Mouse (Mus musculus) limb, embryonic 15.5 days (tissue): ENCODE measurements around the gene Vsx1. TPM values are rescaled to one million over a fixed set of nuclear protein-coding genes. Genes with fewer than 3 reads are reported as not detected.

Experiments
- ATAC-seq: fragments of 200-750 bp; cut with Nextera tagmentation; 2 replicates; pipeline ENCODE4 v1.8.0; 2017; ENCODE audit warnings: low read depth, moderate TSS enrichment; ENCODE audit not compliant: insufficient number of reproducible peaks, low FRiP score, low TSS enrichment
- H3K27ac ChIP-seq: fragments of 300-500 bp; sonication (generic); 2 replicates; pipeline ENCODE4 v1.5.1; 2015; ENCODE audit warnings: moderate library complexity, mild to moderate bottlenecking, inconsistent platforms
- H3K27me3 ChIP-seq: fragments of 300-500 bp; sonication (generic); 2 replicates; pipeline ENCODE4 v1.6.1; 2015; ENCODE audit warnings: inconsistent platforms
- H3K36me3 ChIP-seq: fragments of 300-500 bp; sonication (generic); 2 replicates; pipeline ENCODE4 v1.6.1; 2015; ENCODE audit warnings: inconsistent platforms
- H3K4me1 ChIP-seq: fragments of 300-500 bp; sonication (generic); 2 replicates; pipeline ENCODE4 v1.6.1; 2015; ENCODE audit warnings: inconsistent platforms
- H3K4me2 ChIP-seq: fragments of 300-500 bp; sonication (generic); 2 replicates; pipeline ENCODE4 v1.6.1; 2015; ENCODE audit warnings: mild to moderate bottlenecking, inconsistent platforms
- H3K4me3 ChIP-seq: fragments of 300-500 bp; sonication (generic); 2 replicates; pipeline ENCODE4 v1.5.1; 2015; ENCODE audit warnings: mild to moderate bottlenecking, inconsistent platforms
- H3K9ac ChIP-seq: fragments of 300-500 bp; sonication (generic); 2 replicates; pipeline ENCODE4 v1.6.1; 2015; ENCODE audit warnings: inconsistent platforms
- H3K9me3 ChIP-seq: fragments of 300-500 bp; sonication (generic); 2 replicates; pipeline ENCODE4 v1.6.1; 2016; ENCODE audit warnings: inconsistent platforms
- WGBS: fragments of 180-500 bp; shearing (Covaris S2); methylation state at CpG from one replicate; pipeline ENCODE4 v1.1.7; 2015; 5-methylcytosine and 5-hydroxymethylcytosine counted together
- polyA plus RNA-seq: library from polyadenylated mRNA; unstranded; fragments of >200 nt; fragmentation: Nextera tagmentation; extraction: Ambion mirVana; gene quantifications from 2 replicates; pipeline ENCODE4 v1.2.1, GENCODE M21; 2015

Gene Vsx1
- polyA plus RNA-seq, 1 experiment from 2014 or later, result not detected

- Histone ChIP-seq H3K27me3 (peaks cover 16% of the 10 kb centered on the region), H3K4me2 (no peak overlapping the region), H3K36me3 (no peaks in the 10 kb centered on the region), H3K27ac (no peak overlapping the region), H3K4me1 (peaks cover 25% of the 10 kb centered on the region; the same call in 1 of the 2 replicates), H3K4me3 (no peak overlapping the region), H3K9ac (no peak overlapping the region), H3K9me3 (no peaks in the 10 kb centered on the region)
- ATAC-seq, result no peak
- WGBS, result 59% methylated on average over 10 of the region's 10 CpGs
Observed at GRCm38 (mm10) chr2:150665534-150666451, 23.4 kb downstream of the Vsx1 start.

- no peaks in the 10 kb centered on the region for H3K9me3 ChIP-seq
- WGBS, result 59% methylated on average over 2 of the region's 2 CpGs
Observed at GRCm38 (mm10) chr2:150665006-150665405, 24.2 kb downstream of the Vsx1 start.

GRCm38 (mm10) chr2:150664152-150664920 lies 24.8 kb downstream of the Vsx1 start:
- no peak overlapping the region for H3K4me3 ChIP-seq
- no peaks in the 10 kb centered on the region for H3K36me3 ChIP-seq
- H3K4me2 ChIP-seq, result no peak overlapping the region
- no peaks in the 10 kb centered on the region for H3K9me3 ChIP-seq
- H3K27me3 ChIP-seq, result peaks cover 13% of the 10 kb centered on the region
- no peak overlapping the region for H3K27ac ChIP-seq
- H3K9ac ChIP-seq, result no peak overlapping the region
- WGBS, result 79% methylated on average over 5 of the region's 5 CpGs
- no peak for ATAC-seq
- H3K4me1 ChIP-seq, result peaks cover 25% of the 10 kb centered on the region; the same call in 1 of the 2 replicates

More at GRCm38 (mm10) chr2:150665006-150665405, 24.2 kb downstream of the Vsx1 start:
- Histone ChIP-seq H3K4me3 (no peak overlapping the region), H3K4me2 (no peak overlapping the region), H3K4me1 (peaks cover 25% of the 10 kb centered on the region; the same call in 1 of the 2 replicates), H3K36me3 (no peaks in the 10 kb centered on the region), H3K9ac (no peak overlapping the region), H3K27me3 (peaks cover 16% of the 10 kb centered on the region), H3K27ac (no peak overlapping the region)
- no peak for ATAC-seq

GRCm38 (mm10) chr2:150663255-150663654 lies 25.9 kb downstream of the Vsx1 start:
- WGBS, result 37% methylated on average over 9 of the region's 9 CpGs
- peaks cover 9% of the 10 kb centered on the region; the same call in 1 of the 2 replicates for H3K27me3 ChIP-seq

GRCm38 (mm10) chr2:150662007-150662406 lies 27.2 kb downstream of the Vsx1 start:
- 75% methylated on average over 2 of the region's 2 CpGs for WGBS
- H3K36me3 ChIP-seq, result no peaks in the 10 kb centered on the region
- H3K9ac ChIP-seq, result no peak overlapping the region
- H3K9me3 ChIP-seq, result no peaks in the 10 kb centered on the region
- H3K4me3 ChIP-seq, result no peak overlapping the region
- no peak overlapping the region for H3K4me2 ChIP-seq
- ATAC-seq, result no peak
- no peak overlapping the region for H3K27ac ChIP-seq
- H3K4me1 ChIP-seq, result peaks cover 10% of the 10 kb centered on the region; the same call in 1 of the 2 replicates
- H3K27me3 ChIP-seq, result peaks cover 4% of the 10 kb centered on the region; the same call in 1 of the 2 replicates

More at GRCm38 (mm10) chr2:150663255-150663654, 25.9 kb downstream of the Vsx1 start:
- Histone ChIP-seq H3K9ac (no peak overlapping the region), H3K36me3 (no peaks in the 10 kb centered on the region), H3K4me1 (peaks cover 20% of the 10 kb centered on the region; the same call in 1 of the 2 replicates), H3K4me2 (no peak overlapping the region), H3K9me3 (no peaks in the 10 kb centered on the region), H3K27ac (peak overlapping the region; percentile 69), H3K4me3 (no peak overlapping the region)
- ATAC-seq, result no peak; the same call in 1 of the 2 replicates

GRCm38 (mm10) chr2:150660668-150661451 lies 28.3 kb downstream of the Vsx1 start:
- H3K27me3 ChIP-seq, result no peaks in the 10 kb centered on the region
- no peak overlapping the region for H3K9ac ChIP-seq
- no peak overlapping the region for H3K27ac ChIP-seq
- H3K4me3 ChIP-seq, result no peak overlapping the region
- no peak for ATAC-seq
- 76% methylated on average over 5 of the region's 5 CpGs for WGBS
- no peaks in the 10 kb centered on the region for H3K9me3 ChIP-seq
- no peaks in the 10 kb centered on the region for H3K36me3 ChIP-seq
- 0 out of 2 replicates have a peak, but pooled peaks cover 7% of the 10 kb centered on the region for H3K4me1 ChIP-seq
- H3K4me2 ChIP-seq, result no peak overlapping the region

- Histone ChIP-seq H3K4me2 (no peak overlapping the region), H3K9me3 (no peaks in the 10 kb centered on the region), H3K27ac (no peak overlapping the region), H3K4me1 (0 out of 2 replicates have a peak, but pooled peaks cover 7% of the 10 kb centered on the region), H3K9ac (no peak overlapping the region), H3K4me3 (no peak overlapping the region), H3K36me3 (no peaks in the 10 kb centered on the region), H3K27me3 (no peaks in the 10 kb centered on the region)
- 60% methylated on average over 4 of the region's 4 CpGs for WGBS
- ATAC-seq, result no peak
Observed at GRCm38 (mm10) chr2:150660049-150660448, 29.1 kb downstream of the Vsx1 start.

GRCm38 (mm10) chr2:150656975-150657768 lies 32.0 kb downstream of the Vsx1 start:
- 0 out of 2 replicates have a peak, but pooled peaks cover 3% of the 10 kb centered on the region for H3K4me1 ChIP-seq
- 67% methylated on average over 8 of the region's 8 CpGs for WGBS
- H3K27me3 ChIP-seq, result no peaks in the 10 kb centered on the region
- H3K9me3 ChIP-seq, result no peaks in the 10 kb centered on the region
- H3K27ac ChIP-seq, result no peak overlapping the region
- no peaks in the 10 kb centered on the region for H3K36me3 ChIP-seq
- ATAC-seq, result no peak
- no peak overlapping the region for H3K4me2 ChIP-seq
- H3K9ac ChIP-seq, result no peak overlapping the region
- H3K4me3 ChIP-seq, result no peak overlapping the region

- 89% methylated on average over 3 of the region's 3 CpGs for WGBS
- Histone ChIP-seq H3K4me1 (no peaks in the 10 kb centered on the region), H3K9me3 (no peaks in the 10 kb centered on the region)
Observed at GRCm38 (mm10) chr2:150656112-150656511, 33.0 kb downstream of the Vsx1 start.

GRCm38 (mm10) chr2:150655290-150655689 lies 33.9 kb downstream of the Vsx1 start:
- WGBS, result 83% methylated on average over 6 of the region's 6 CpGs
- H3K4me1 ChIP-seq, result no peaks in the 10 kb centered on the region
- no peak overlapping the region for H3K4me2 ChIP-seq
- H3K4me3 ChIP-seq, result no peak overlapping the region
- H3K27ac ChIP-seq, result no peak overlapping the region
- H3K27me3 ChIP-seq, result no peaks in the 10 kb centered on the region
- no peak for ATAC-seq
- H3K9ac ChIP-seq, result no peak overlapping the region
- no peaks in the 10 kb centered on the region for H3K9me3 ChIP-seq
- no peaks in the 10 kb centered on the region for H3K36me3 ChIP-seq

More at GRCm38 (mm10) chr2:150656112-150656511, 33.0 kb downstream of the Vsx1 start:
- Histone ChIP-seq H3K4me2 (no peak overlapping the region), H3K36me3 (no peaks in the 10 kb centered on the region), H3K9ac (no peak overlapping the region), H3K27ac (no peak overlapping the region), H3K4me3 (no peak overlapping the region), H3K27me3 (no peaks in the 10 kb centered on the region)
- no peak for ATAC-seq
